Mouse (Mus musculus): ENCODE data around the gene Angptl8. TPM values are rescaled to one million over a fixed set of nuclear protein-coding genes. Genes with fewer than 3 reads are reported as not detected.
"Not testable (repeated sequence)": the region's sequence is repeated elsewhere in the genome, so short reads cannot be mapped to it uniquely, and the experiment has no call there.

Angptl8 gene
- total and polyA plus RNA-seq, 2 experiments from 2014 or later = 0.48 TPM; not detected in 1

DNA sequence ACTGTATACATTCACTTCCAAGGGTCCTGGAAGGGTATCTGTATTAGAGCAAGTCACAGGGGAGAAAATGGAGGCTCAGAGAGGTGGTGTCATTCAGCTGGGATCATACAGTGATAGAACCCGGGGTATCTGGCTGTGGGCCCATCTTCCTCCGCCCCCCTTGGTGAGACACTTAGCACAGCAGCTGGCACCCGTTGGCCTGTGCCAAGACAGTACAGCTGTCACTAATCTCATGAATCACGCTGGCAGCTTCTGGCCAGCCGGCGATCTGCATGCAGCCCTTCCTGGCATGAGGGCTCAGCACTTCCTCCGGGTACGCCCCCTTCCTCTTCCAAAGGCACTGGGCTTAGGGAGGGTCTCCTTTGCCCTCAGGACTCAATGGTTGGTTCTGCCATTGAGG lies 42.7 kb upstream of the Angptl8 start:
- Histone ChIP-seq H3K4me2 (ENCODE audit: low read depth, low read length, poor library complexity, severe bottlenecking) (no peak overlapping the region), H3K4me3 (ENCODE audit: low read depth, low read length) (no peak overlapping the region), H3K27me3 (ENCODE audit: insufficient read depth, low read length) (no peaks in the 10 kb centered on the region), H3K9ac (replicated peaks; ENCODE audit: low read length, poor library complexity, severe bottlenecking) (no peak overlapping the region), H3K4me1 (ENCODE audit: insufficient read depth, low read length) (no peaks in the 10 kb centered on the region), H3K36me3 (ENCODE audit: insufficient read depth, low read length) (no peaks in the 10 kb centered on the region; the same call in 1 of the 2 replicates), H3K27ac (ENCODE audit: low read depth, low read length) (no peak overlapping the region), H3K9me3 (ENCODE audit: low read length) (no peaks in the 10 kb centered on the region)
- DNase-seq (ENCODE audit: low spot score) (peak; percentile 71), ATAC-seq (ENCODE audit: low FRiP score) (no peak)
- WGBS = 62% methylated on average over 8 of the region's 8 CpGs
- TF ChIP-seq CTCF (IDR thresholded peaks at IDR 0.05) = no peak

DNA sequence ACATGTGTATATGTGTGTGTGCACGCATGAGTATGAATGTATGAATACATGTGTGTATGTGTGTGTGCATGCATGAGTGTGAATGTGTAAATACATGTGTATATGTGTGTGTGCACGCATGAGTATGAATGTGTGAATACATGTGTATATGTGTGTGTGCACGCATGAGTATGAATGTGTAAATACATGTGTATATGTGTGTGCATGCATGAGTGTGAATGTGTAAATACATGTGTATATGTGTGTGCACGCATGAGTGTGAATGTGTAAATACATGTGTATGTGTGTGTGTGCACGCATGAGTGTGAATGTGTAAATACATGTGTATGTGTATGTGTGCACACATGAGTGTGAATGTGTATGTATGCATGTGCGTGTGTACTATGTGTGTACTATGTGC lies 41.8 kb upstream of the Angptl8 start:
- ATAC-seq (ENCODE audit: low FRiP score) = not testable (repeated sequence)
- WGBS = 97% methylated on average over 6 of the region's 6 CpGs

DNA sequence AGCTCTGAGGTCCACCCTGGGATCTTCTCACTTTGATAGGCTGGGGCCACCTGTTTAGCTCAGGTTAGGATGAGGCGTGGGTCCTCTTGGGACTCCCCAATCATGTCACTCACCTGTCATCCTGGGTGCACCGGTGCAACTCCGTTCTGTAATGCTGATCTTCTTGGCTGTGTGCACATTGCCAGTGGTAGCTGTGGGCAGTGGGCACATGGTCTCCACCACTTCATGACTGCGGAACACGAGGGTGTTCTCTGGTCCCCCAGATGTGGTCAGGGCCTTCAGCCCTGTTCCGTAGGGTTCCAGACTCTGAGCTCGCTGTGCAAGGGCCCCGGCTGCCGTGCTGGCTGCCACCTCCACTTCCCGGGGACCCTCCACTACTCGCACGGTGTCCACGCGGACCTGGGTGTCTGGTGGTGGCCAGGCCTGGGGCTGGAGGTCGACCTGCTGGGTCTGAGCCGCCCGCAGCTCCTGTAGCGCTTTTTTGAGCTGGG lies 40.9 kb upstream of the Angptl8 start:
- no peak for ATAC-seq (ENCODE audit: low FRiP score)
- Histone ChIP-seq H3K4me2 (ENCODE audit: low read depth, low read length, poor library complexity, severe bottlenecking) (no peak overlapping the region), H3K27ac (ENCODE audit: low read depth, low read length) (no peak overlapping the region), H3K27me3 (ENCODE audit: insufficient read depth, low read length) (no peaks in the 10 kb centered on the region), H3K36me3 (ENCODE audit: insufficient read depth, low read length) (no peaks in the 10 kb centered on the region; the same call in 1 of the 2 replicates), H3K4me1 (ENCODE audit: insufficient read depth, low read length) (no peaks in the 10 kb centered on the region; the same call in 1 of the 2 replicates), H3K4me3 (ENCODE audit: low read depth, low read length) (no peak overlapping the region), H3K9me3 (ENCODE audit: low read length) (no peaks in the 10 kb centered on the region), H3K9ac (replicated peaks; ENCODE audit: low read length, poor library complexity, severe bottlenecking) (no peak overlapping the region)
- 96% methylated on average over 18 of the region's 18 CpGs for WGBS
- no peak for DNase-seq (ENCODE audit: low spot score)
- no peak for TF ChIP-seq CTCF (IDR thresholded peaks at IDR 0.05)

More for the DNA sequence above, 41.8 kb upstream of the Angptl8 start:
- not testable (repeated sequence) for H3K36me3 ChIP-seq (ENCODE audit: insufficient read depth, low read length); H3K4me2 ChIP-seq (ENCODE audit: low read depth, low read length, poor library complexity, severe bottlenecking); H3K4me3 ChIP-seq (ENCODE audit: low read depth, low read length); H3K27me3 ChIP-seq (ENCODE audit: insufficient read depth, low read length); H3K4me1 ChIP-seq (ENCODE audit: insufficient read depth, low read length); H3K9ac ChIP-seq (replicated peaks; ENCODE audit: low read length, poor library complexity, severe bottlenecking); H3K9me3 ChIP-seq (ENCODE audit: low read length); H3K27ac ChIP-seq (ENCODE audit: low read depth, low read length); DNase-seq (ENCODE audit: low spot score)

DNA sequence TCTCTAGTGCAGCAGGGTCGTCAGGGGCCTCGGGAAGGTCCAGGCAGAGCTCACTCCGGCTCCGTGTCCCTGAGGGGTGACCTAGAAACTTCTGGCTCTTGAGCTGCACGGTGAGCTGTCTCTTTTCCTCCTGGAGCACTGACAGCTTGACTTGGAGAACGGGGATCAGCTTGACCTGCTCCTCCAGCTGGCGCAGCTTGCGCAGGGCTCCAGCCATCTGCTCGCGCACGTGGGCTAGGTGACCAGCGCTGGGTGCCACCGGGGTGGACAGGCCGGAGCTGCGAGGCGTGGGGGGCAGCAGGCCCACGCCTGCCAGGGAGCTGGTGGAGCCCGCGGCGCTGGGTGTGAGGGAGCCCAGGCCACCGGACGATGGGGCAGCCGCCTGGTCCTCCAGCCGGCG lies 40.4 kb upstream of the Angptl8 start:
- no peak for TF ChIP-seq CTCF (IDR thresholded peaks at IDR 0.05)
- DNase-seq (ENCODE audit: low spot score) (no peak), ATAC-seq (ENCODE audit: low FRiP score) (no peak)
- no peaks in the 10 kb centered on the region for H3K27me3 ChIP-seq (ENCODE audit: insufficient read depth, low read length)
- no peaks in the 10 kb centered on the region; the same call in 1 of the 2 replicates for H3K4me1 ChIP-seq (ENCODE audit: insufficient read depth, low read length)
- H3K4me2 ChIP-seq (ENCODE audit: low read depth, low read length, poor library complexity, severe bottlenecking) = no peak overlapping the region
- H3K4me3 ChIP-seq (ENCODE audit: low read depth, low read length) = no peak overlapping the region
- H3K9ac ChIP-seq (replicated peaks; ENCODE audit: low read length, poor library complexity, severe bottlenecking) = no peak overlapping the region
- 95% methylated on average over 25 of the region's 25 CpGs for WGBS
- H3K27ac ChIP-seq (ENCODE audit: low read depth, low read length) = no peak overlapping the region
- H3K36me3 ChIP-seq (ENCODE audit: insufficient read depth, low read length) = no peaks in the 10 kb centered on the region; the same call in 1 of the 2 replicates
- H3K9me3 ChIP-seq (ENCODE audit: low read length) = no peaks in the 10 kb centered on the region

DNA sequence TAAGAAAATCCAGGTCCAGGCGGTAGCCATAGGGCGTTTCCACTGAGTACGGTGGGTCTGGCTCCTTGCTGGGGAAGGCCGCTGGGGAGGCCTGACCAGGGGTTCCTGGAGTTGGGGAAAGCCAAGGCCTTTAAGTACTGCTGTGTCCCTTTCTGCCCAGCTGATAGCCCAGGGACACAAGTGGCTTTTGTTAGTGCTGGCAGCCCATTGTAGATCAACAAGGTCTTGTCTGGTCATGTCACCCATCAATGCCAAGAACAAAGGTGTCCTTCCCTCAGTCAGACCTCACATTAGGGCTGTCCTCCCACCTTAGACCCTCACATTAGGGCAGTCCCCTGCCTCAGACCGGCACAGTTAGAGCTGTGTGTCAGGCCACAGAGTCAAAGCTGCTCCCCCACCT lies 39.7 kb upstream of the Angptl8 start:
- Histone ChIP-seq H3K27me3 (ENCODE audit: insufficient read depth, low read length) (no peaks in the 10 kb centered on the region), H3K4me1 (ENCODE audit: insufficient read depth, low read length) (no peaks in the 10 kb centered on the region; the same call in 1 of the 2 replicates), H3K9ac (replicated peaks; ENCODE audit: low read length, poor library complexity, severe bottlenecking) (no peak overlapping the region), H3K4me2 (ENCODE audit: low read depth, low read length, poor library complexity, severe bottlenecking) (no peak overlapping the region), H3K9me3 (ENCODE audit: low read length) (no peaks in the 10 kb centered on the region), H3K4me3 (ENCODE audit: low read depth, low read length) (no peak overlapping the region), H3K36me3 (ENCODE audit: insufficient read depth, low read length) (no peaks in the 10 kb centered on the region; the same call in 1 of the 2 replicates), H3K27ac (ENCODE audit: low read depth, low read length) (no peak overlapping the region)
- DNase-seq (ENCODE audit: low spot score) (no peak), ATAC-seq (ENCODE audit: low FRiP score) (no peak)
- 84% methylated on average over 5 of the region's 5 CpGs for WGBS
- TF ChIP-seq CTCF (IDR thresholded peaks at IDR 0.05) = no peak

DNA sequence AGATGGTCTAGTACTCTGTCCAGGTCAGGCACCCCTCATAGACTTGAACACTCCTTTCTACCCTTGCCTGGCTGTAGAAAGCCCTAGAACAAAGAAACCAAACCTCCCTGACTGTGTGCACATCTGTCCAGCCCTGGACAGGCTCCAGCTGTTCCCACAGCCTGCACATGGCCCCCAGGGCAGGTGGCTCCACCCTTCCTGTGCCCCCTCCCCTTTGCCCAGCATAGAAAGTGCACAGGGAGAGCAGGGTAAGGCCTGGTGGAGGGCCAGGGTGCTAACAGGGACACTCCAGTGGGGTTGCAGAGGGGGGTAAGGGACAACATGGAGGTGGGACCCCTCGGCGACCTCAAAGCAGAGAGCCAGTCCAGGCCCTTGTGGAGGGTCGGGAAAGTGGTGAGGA lies 39.1 kb upstream of the Angptl8 start:
- Histone ChIP-seq H3K4me2 (ENCODE audit: low read depth, low read length, poor library complexity, severe bottlenecking) (no peak overlapping the region), H3K27me3 (ENCODE audit: insufficient read depth, low read length) (no peaks in the 10 kb centered on the region), H3K4me1 (ENCODE audit: insufficient read depth, low read length) (no peaks in the 10 kb centered on the region; the same call in 1 of the 2 replicates), H3K9me3 (ENCODE audit: low read length) (no peaks in the 10 kb centered on the region), H3K9ac (replicated peaks; ENCODE audit: low read length, poor library complexity, severe bottlenecking) (no peak overlapping the region), H3K36me3 (ENCODE audit: insufficient read depth, low read length) (no peaks in the 10 kb centered on the region; the same call in 1 of the 2 replicates), H3K4me3 (ENCODE audit: low read depth, low read length) (no peak overlapping the region), H3K27ac (ENCODE audit: low read depth, low read length) (no peak overlapping the region)
- 52% methylated on average over 3 of the region's 3 CpGs for WGBS
- no peak for TF ChIP-seq CTCF (IDR thresholded peaks at IDR 0.05)
- DNase-seq (ENCODE audit: low spot score) (no peak), ATAC-seq (ENCODE audit: low FRiP score) (no peak)

All from midbrain, postnatal 0 days (tissue).